In genomic region chr9:63884971-63885370, GRCm38 (mm10) we compare ENCODE assay signal across 12 mouse cellular contexts.
"Had no signal": no experiment of that assay in that cellular context is flagged by ENCODE, and none has a peak within 500 bp of the region (broad histone marks: within the 10 kb centered on the region; RNA-seq: fewer than 3 reads in every experiment).

No protein-coding gene starts in this region.

- H3K27ac ChIP-seq: kidney, postnatal 0 days; liver, embryonic 13.5 days; stomach, embryonic 15.5 days had no signal

- H3K4me2 ChIP-seq: liver, embryonic 13.5 days; midbrain, embryonic 11.5 days; stomach, embryonic 15.5 days had no signal

- H3K9ac ChIP-seq: liver, embryonic 13.5 days; stomach, embryonic 15.5 days had no signal

- DNase-seq: liver, embryonic 13.5 days; lung, adult 2 months; lung, postnatal 14 days; lung, postnatal 4 days; midbrain, embryonic 14.5 days; retina, postnatal 1 day; right cerebral cortex, postnatal 25 days; spleen, adult 18-20 months; thymus, postnatal 25 days had no signal

- H3K9me3 ChIP-seq: liver, embryonic 13.5 days; stomach, embryonic 15.5 days had no signal

- H3K27me3 ChIP-seq: liver, embryonic 13.5 days; stomach, embryonic 15.5 days had no signal

- H3K4me3 ChIP-seq: liver, embryonic 13.5 days; stomach, embryonic 15.5 days had no signal

- H3K36me3 ChIP-seq: liver, embryonic 13.5 days; stomach, embryonic 15.5 days had no signal
